Mouse (Mus musculus) skeletal muscle tissue, postnatal 0 days (tissue): ENCODE data around the gene Ddx24. TPM values are rescaled to one million over a fixed set of nuclear protein-coding genes. Genes with fewer than 3 reads are reported as not detected.

ENCODE experiments used
- polyA plus RNA-seq: library from polyadenylated mRNA; unstranded; fragments of >200 nt; fragmentation: Nextera tagmentation; extraction: Ambion mirVana; gene quantifications from 2 replicates; pipeline ENCODE4 v1.2.1, GENCODE M21; 2015

Ddx24 gene
- 66.8 and 72.5 TPM in 2 replicates for polyA plus RNA-seq

DNA sequence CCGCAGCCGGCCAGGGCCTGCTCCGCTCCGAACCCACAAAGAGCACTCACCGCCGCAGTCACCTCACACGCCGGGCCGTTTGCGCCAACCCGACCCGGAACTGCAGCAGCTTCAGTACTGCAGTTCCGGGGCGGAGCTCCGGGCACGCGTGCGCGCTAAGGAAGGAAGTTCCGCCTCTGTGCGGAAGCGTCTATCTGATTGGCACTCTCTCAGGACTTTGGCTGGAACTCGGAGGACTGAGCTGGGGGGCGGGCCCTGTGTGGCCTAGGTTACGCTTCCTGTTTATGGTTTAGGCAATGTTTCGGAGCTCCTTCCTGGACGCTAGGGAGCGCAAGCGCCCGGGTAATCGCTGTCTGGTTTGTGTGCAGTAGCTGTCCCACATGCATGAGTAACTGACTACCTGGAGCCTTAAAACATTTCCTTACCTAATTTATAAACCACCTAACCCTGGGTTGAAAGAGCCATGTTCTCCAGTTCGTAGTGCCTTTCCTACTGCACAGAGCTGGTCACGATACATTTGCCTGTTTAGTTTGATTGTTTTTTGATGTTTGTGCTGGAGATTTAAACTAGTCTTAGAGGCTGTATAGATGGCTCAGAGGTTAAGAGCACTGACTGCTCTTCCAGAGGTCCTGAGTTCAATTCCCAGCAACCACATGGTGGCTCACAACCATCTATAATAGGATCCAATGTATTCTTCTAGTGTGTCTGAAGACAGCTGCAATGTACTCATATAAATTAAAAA is at the start of gene Ddx24:
Gene Ddx24 (minus strand): TSS at position 102 of the 742 bp plus-strand sequence.

DNA sequence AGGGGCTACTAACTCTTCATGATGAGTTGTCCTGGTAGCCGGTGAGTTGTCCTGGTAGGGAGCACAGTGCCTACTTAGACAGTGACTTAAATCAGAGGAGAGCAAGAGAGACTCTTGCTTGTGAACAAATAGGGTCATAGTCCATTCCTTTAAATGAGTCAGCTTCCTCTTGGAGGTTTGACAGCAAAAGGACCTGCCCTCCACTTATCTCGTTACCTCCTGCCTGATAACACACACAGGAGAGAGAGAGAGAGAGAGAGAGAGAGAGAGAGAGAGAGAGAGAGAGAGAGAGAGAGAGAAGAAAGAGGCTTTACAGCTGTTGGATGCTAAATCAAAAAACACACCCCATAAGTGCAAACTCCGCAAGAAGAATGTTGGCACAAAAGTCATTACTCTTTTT is 31.5 kb upstream of the Ddx24 start, which contains the start of gene Ifi27l2b:
Gene Ifi27l2b (minus strand): TSS at position 84 of the 400 bp plus-strand sequence.

DNA sequence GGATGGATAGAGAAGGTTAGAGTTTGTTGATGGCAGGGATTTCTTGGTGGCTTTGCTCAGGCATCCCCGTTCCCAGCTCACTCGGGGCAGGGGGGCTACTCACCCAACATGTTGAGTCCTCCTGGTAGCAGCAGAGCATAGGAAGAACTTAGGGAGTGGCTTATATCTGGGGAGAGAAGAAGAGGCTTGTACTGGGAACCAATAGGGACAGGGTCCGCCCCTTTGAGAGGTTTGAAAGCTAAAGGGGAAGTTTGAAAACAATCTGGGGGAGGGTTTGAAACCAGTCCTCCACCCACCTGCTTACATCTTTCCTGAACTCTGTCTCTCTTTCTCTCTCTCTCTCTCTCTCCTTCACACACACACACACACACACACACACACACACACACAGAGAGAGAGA is 17.9 kb upstream of the Ddx24 start, which contains the start of gene Ifi27l2a:
Gene Ifi27l2a (minus strand): TSS at position 157 of the 400 bp plus-strand sequence.

DNA sequence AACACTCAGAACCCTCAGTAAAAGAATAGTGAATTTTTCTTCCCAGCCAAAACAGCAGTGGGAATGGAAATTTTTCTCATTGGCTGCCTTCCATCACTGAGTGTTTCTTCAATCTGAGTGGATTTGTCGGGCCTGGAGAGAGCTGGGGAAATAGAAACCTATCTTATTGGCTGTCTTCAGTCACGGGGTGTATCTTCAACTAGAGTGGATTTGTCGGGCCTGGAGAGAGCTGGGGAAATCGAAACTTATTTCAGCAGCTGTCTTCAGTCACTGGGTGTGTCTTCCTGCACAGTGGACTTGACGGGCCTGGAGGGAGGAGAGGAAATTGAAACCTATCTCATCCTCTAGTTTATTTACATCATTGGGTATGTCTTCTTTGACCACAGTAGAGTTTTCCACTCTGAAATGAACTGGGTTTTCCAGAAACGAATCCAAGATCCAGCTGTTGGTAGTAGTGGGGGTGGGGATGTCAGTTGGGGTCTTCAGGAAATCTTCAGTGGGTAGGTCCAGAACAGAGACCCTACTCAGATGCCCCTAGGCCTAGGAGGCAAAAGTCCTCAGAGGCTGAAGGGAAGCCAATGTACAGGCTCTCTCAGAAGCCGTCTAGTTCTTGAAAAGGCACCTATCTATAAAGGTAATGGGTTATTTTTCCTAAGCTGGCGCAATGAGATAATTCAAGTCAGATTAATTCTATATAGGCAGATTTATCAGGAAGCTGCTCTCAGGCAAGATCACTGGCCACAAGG is 8.5 kb upstream of the Ddx24 start, which contains the start of gene Ifi27:
Gene Ifi27 (plus strand): TSS at position 226 of the 746 bp plus-strand sequence.

DNA sequence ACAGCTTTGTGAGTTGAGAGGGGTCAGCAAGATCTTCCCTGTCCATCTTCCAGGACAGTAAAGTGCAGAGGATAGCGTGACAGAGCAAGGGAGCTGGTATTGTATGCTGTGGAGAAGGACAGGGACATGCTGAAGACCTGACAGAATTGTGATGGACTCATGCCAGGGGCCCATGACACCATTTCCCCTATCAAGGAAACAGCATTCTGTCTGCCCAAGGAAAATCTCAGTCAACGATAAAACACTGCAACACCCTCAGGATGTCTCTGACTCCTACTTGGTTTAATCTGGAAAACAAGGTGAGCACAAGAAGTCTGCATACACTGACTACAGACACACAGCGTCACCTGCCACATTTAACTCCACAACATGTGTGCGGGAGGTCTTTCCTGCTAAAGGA is 17.9 kb downstream of the Ddx24 start, which contains the start of gene 9330161L09Rik:
Gene 9330161L09Rik (minus strand): TSS at position 101 of the 400 bp plus-strand sequence.

DNA sequence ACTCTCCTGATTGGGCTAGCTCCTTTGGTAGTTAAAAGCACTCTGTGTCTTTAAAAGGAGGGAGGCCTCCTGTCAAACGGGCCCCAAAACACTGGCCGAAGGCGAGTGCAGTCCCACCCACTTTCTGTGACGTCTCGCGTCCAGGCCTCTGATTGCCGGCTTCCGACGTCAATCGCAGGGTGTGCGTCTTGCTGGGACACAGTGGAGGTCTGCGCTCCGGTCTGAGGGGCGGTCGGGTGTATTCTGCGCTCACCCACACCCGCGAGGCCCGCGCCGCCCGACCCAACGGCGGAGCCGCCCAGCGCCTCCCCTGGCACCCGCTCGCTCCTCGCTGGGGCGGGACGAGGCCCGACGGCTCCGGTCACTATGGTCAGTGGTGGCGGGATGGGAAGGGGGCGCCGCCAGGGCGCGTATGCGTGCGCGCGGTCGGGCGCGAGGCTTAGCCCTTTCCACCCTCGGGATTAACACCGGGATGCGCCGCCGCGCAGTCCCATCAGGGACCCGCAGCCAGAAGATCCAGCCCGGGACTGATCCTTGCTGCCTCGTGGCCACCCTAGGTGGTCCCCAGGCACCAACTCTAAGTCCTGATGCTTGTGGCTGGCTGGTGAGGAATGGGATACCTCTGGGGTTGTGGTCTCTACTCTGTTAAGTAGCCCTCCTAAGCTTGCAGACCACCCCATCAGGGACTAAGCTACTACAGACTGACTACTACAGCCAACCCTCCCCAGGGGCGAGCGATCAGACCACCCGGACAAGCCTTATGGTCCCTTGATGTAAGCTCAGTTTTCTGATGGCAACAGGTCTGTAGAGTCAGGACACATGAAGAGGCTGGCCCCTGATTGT is 36.9 kb downstream of the Ddx24 start, which contains the start of gene Otub2:
Gene Otub2 (plus strand): TSS at position 178 of the 843 bp plus-strand sequence.

Other genes with a start within 250 kb of the Ddx24 start
- gene Prima1, start 183.7 kb downstream of the Ddx24 start, polyA plus RNA-seq: 0.32 and 0.50 TPM in 2 replicates
- not detected in 2 replicates for gene Fam181a, start 114.9 kb downstream of the Ddx24 start, polyA plus RNA-seq
- gene Asb2, start 69.8 kb downstream of the Ddx24 start, polyA plus RNA-seq: 130 and 133 TPM in 2 replicates
- 4.9 and 5.3 TPM in 2 replicates for gene Otub2, start 37.1 kb downstream of the Ddx24 start, polyA plus RNA-seq
- gene 9330161L09Rik, start 18.0 kb downstream of the Ddx24 start, polyA plus RNA-seq: 0.24 TPM in 1 of 2 replicates, not detected in the other
- 75.3 and 130 TPM in 2 replicates for gene Ifi27, start 8.4 kb upstream of the Ddx24 start, polyA plus RNA-seq
- 88.9 and 116 TPM in 2 replicates for gene Ifi27l2a, start 17.9 kb upstream of the Ddx24 start, polyA plus RNA-seq
- gene Ifi27l2b, start 31.4 kb upstream of the Ddx24 start, polyA plus RNA-seq: not detected in 2 replicates
- 0.06 and 0.22 TPM in 2 replicates for gene Ppp4r4, start 106.5 kb upstream of the Ddx24 start, polyA plus RNA-seq
- not detected in 2 replicates for gene Serpina10, start 205.6 kb upstream of the Ddx24 start, polyA plus RNA-seq
- not detected in 2 replicates for gene Serpina6, start 231.4 kb upstream of the Ddx24 start, polyA plus RNA-seq